Mouse (Mus musculus) thymus, adult 2 months (tissue): Measurements from ENCODE around the gene Sbk3. TPM values are rescaled to one million over a fixed set of nuclear protein-coding genes. Genes with fewer than 3 reads are reported as not detected.

Source experiments
- DNase-seq: peaks from one replicate; pipeline ENCODE4 v3.0.0; 2021
- H3K27ac ChIP-seq: fragments of 200-500 bp; 2 replicates; pipeline ENCODE4 v1.5.1; 2012; ENCODE audit warnings: low read length, control low read depth; ENCODE audit not compliant: control insufficient read depth, insufficient read depth
- H3K27me3 ChIP-seq: fragments of 200-500 bp; 2 replicates; pipeline ENCODE4 v1.6.1; 2012; ENCODE audit warnings: mild to moderate bottlenecking, low read length, moderate library complexity, mixed read lengths; ENCODE audit not compliant: control insufficient read depth, insufficient read depth
- H3K36me3 ChIP-seq: fragments of 200-500 bp; 2 replicates; pipeline ENCODE4 v1.6.1; 2012; ENCODE audit warnings: mild to moderate bottlenecking, low read length, moderate library complexity; ENCODE audit not compliant: control insufficient read depth, insufficient read depth
- H3K4me1 ChIP-seq: fragments of 200-500 bp; replicated peaks from 2 replicates; pipeline ENCODE4 v1.6.1; 2012; ENCODE audit warnings: low read length; ENCODE audit not compliant: control insufficient read depth, insufficient read depth
- H3K4me3 ChIP-seq: fragments of 200-500 bp; 2 replicates; pipeline ENCODE4 v1.5.1; 2012; ENCODE audit warnings: mild to moderate bottlenecking, low read length, control low read depth, moderate library complexity; ENCODE audit not compliant: control insufficient read depth, insufficient read depth
- CTCF ChIP-seq: fragments of 200-500 bp; IDR thresholded peaks from 2 replicates; pipeline ENCODE4 v1.5.1; 2012; ENCODE audit warnings: mild to moderate bottlenecking, control low read depth, low read length, moderate library complexity, borderline replicate concordance; ENCODE audit not compliant: control insufficient read depth, poor library complexity, insufficient read depth; ENCODE audit errors: extremely low read depth
- POLR2A ChIP-seq: fragments of 200-500 bp; IDR thresholded peaks from 2 replicates; pipeline ENCODE4 v1.6.1; 2012; ENCODE audit warnings: mild to moderate bottlenecking, low read length, control low read depth, moderate library complexity; ENCODE audit not compliant: control insufficient read depth, poor library complexity, insufficient read depth; ENCODE audit errors: extremely low read depth
- WGBS: fragments of 180-500 bp; shearing (Covaris S2); methylation state at CpG from one replicate; pipeline ENCODE4 v1.1.7; 2018; 5-methylcytosine and 5-hydroxymethylcytosine counted together
- polyA plus RNA-seq: library from polyadenylated mRNA; depleted of rRNA; stranded (reverse); fragments of >200 nt; gene quantifications from 2 replicates; pipeline ENCODE4 v1.2.3, GENCODE M21; 2012; rRNA removed

Gene Sbk3
- polyA plus RNA-seq, 1 experiment: 3.7 TPM

DNA sequence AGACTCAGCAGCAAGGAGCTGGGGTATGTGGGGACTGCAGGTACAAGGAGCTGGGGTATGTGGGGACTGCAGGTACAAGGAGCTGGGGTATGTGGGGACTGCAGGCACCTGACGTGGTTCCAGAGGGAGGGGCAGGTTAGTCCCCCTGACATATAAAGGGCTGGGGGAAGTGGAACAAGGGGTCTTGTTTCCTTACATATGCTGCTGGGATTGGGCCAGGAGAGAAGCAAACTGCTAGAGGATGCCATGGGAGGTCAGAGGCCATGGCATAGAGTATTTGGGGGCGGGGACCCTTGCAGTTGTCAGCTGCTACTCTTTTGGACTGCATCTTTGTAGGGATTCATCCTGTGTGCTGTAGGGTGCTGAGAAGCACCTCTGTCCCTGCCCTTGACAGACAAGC, 53.5 kb downstream of the Sbk3 start:
- Histone ChIP-seq H3K27ac (no peak overlapping the region), H3K27me3 (no peaks in the 10 kb centered on the region), H3K36me3 (peaks cover 19% of the 10 kb centered on the region), H3K4me1 (peaks cover 9% of the 10 kb centered on the region), H3K4me3 (no peak overlapping the region)
- DNase-seq: no peak
- TF ChIP-seq POLR2A (no peak), CTCF (no peak)
- 86% methylated on average over 2 of the region's 2 CpGs for WGBS

DNA sequence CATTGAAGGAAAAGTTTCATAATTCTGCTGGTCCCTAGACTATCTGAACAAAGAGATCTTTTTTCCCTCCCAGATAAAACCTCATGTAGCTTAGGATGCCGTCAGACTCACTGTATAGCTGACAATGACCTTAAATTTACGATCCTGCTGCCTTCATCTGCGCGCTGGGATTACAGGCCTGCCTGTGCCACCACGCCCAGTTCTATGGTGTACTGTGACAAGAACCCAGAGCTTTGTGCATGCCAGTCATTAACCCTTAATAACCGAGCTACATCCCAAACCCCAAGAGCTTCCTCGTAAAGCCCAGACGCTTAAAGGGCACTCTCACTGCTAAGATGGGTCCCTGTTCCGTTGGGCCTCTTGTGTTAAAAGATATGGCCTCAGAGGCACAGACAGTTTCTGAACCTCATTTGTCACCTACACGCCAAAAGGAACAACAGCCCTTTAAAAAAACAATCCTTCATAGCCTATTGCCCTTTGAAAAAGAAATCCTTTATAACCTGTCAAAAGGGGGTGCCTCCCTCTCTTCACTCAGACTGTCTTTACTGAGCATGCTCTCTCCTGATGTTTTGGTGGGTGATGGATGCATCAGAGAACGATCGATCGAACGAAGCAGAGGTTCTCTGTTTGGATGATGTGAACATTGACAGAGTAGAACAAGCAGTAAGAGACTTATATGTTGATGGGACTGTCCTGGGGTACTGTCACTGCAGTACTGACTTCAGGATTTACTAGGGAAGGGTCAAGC, 55.1 kb downstream of the Sbk3 start:
- Histone ChIP-seq H3K27me3 (no peaks in the 10 kb centered on the region), H3K27ac (peak overlapping the region; percentile 86), H3K4me3 (peak overlapping the region; percentile 55), H3K36me3 (peaks cover 19% of the 10 kb centered on the region), H3K4me1 (peaks cover 7% of the 10 kb centered on the region; the same call in 1 of the 2 replicates)
- DNase-seq: peak; percentile 35
- TF ChIP-seq POLR2A (no peak), CTCF (no peak)
- WGBS: 16% methylated on average over 14 of the region's 14 CpGs

Other genes starting within 250 kb of the Sbk3 start
- 2.2 and 3.7 TPM in 2 replicates for gene Tmem150b, start 245.9 kb downstream of the Sbk3 start, polyA plus RNA-seq
- gene Kmt5c, start 231.1 kb downstream of the Sbk3 start, polyA plus RNA-seq: 224 and 250 TPM in 2 replicates
- 36.6 and 47.7 TPM in 2 replicates for gene Cox6b2, start 218.1 kb downstream of the Sbk3 start, polyA plus RNA-seq
- 0.11 TPM in 1 of 2 replicates, not detected in the other for gene Fam71e2, start 199.9 kb downstream of the Sbk3 start, polyA plus RNA-seq
- 0.13 and 0.32 TPM in 2 replicates for gene Il11, start 188.3 kb downstream of the Sbk3 start, polyA plus RNA-seq
- gene Tmem190, start 188.2 kb downstream of the Sbk3 start, polyA plus RNA-seq: not detected in 2 replicates
- 18.1 and 23.5 TPM in 2 replicates for gene Tmem238, start 181.5 kb downstream of the Sbk3 start, polyA plus RNA-seq
- gene Rpl28, start 178.3 kb downstream of the Sbk3 start, polyA plus RNA-seq: 367 and 512 TPM in 2 replicates
- gene Ube2s, start 158.6 kb downstream of the Sbk3 start, polyA plus RNA-seq: 970 and 1,071 TPM in 2 replicates
- gene Shisa7, start 126.5 kb downstream of the Sbk3 start, polyA plus RNA-seq: 0.48 and 0.74 TPM in 2 replicates
- 21.8 and 23.6 TPM in 2 replicates for gene Isoc2b, start 100.9 kb downstream of the Sbk3 start, polyA plus RNA-seq
- 20.3 and 20.5 TPM in 2 replicates for gene Isoc2a, start 94.0 kb downstream of the Sbk3 start, polyA plus RNA-seq
- 0.15 and 0.17 TPM in 2 replicates for gene Gm36210, start 64.7 kb downstream of the Sbk3 start, polyA plus RNA-seq
- gene Zfp628, start 56.0 kb downstream of the Sbk3 start, polyA plus RNA-seq: 40.2 and 51.2 TPM in 2 replicates
- 4.4 and 5.9 TPM in 2 replicates for gene Nat14, start 49.1 kb downstream of the Sbk3 start, polyA plus RNA-seq
- gene Ssc5d, start 45.4 kb downstream of the Sbk3 start, polyA plus RNA-seq: 1.0 and 1.1 TPM in 2 replicates
- gene Sbk2, start 6.8 kb downstream of the Sbk3 start, polyA plus RNA-seq: 1.5 and 5.4 TPM in 2 replicates
- gene Zfp579, start 25.0 kb upstream of the Sbk3 start, polyA plus RNA-seq: 125 and 133 TPM in 2 replicates
- gene Zfp524, start 43.2 kb upstream of the Sbk3 start, polyA plus RNA-seq: 52.2 and 54.6 TPM in 2 replicates
- 79.3 and 85.2 TPM in 2 replicates for gene Fiz1, start 43.5 kb upstream of the Sbk3 start, polyA plus RNA-seq
- gene Gm44973, start 44.3 kb upstream of the Sbk3 start, polyA plus RNA-seq: not detected in 2 replicates
- 105 and 120 TPM in 2 replicates for gene Zfp865, start 49.2 kb upstream of the Sbk3 start, polyA plus RNA-seq
- gene Ccdc106, start 49.4 kb upstream of the Sbk3 start, polyA plus RNA-seq: 0.52 and 0.97 TPM in 2 replicates
- not detected in 2 replicates for gene 4632433K11Rik, start 63.0 kb upstream of the Sbk3 start, polyA plus RNA-seq
- gene Zfp784, start 67.3 kb upstream of the Sbk3 start, polyA plus RNA-seq: 5.2 and 6.3 TPM in 2 replicates
- 29.9 and 42.3 TPM in 2 replicates for gene Zfp580, start 80.4 kb upstream of the Sbk3 start, polyA plus RNA-seq
- gene U2af2, start 91.0 kb upstream of the Sbk3 start, polyA plus RNA-seq: 437 and 438 TPM in 2 replicates
- 230 and 280 TPM in 2 replicates for gene Epn1, start 109.1 kb upstream of the Sbk3 start, polyA plus RNA-seq
- not detected in 2 replicates for gene Rfpl4, start 145.8 kb upstream of the Sbk3 start, polyA plus RNA-seq
- gene Rasl2-9, start 154.8 kb upstream of the Sbk3 start, polyA plus RNA-seq: 0.17 and 0.39 TPM in 2 replicates
- gene Vmn1r55, start 178.5 kb upstream of the Sbk3 start, polyA plus RNA-seq: not detected in 2 replicates
- not detected in 2 replicates for gene Vmn1r56, start 225.6 kb upstream of the Sbk3 start, polyA plus RNA-seq
- not detected in 2 replicates for gene Vmn1r57, start 247.3 kb upstream of the Sbk3 start, polyA plus RNA-seq